18 mouse cellular contexts compared by ENCODE assay signal in the genomic region with DNA sequence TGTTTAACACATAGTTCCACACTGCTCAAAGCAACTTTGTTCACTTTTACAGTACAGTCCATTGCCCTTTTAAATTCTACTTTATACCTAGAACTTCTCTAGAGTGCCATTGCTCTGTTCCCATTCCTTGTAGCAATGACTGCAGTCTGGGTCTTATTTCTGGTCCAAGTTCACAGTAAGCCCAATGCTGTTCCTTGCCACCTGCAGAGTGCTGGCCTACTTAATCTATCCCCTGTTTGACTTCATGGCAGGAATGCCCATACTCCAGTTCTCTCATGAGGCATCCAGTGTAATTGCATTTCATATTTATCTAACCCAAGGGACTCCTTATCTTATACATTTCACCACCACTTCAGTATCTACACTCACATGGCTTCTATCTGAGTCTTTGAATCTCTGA.
DNase-seq lines count a peak whose midpoint lies in the region; ATAC-seq and TF ChIP-seq lines count a peak whose summit lies in the region.
"Had no signal": no experiment of that assay in that cellular context is flagged by ENCODE, and none has a peak within 500 bp of the region (broad histone marks: within the 10 kb centered on the region; RNA-seq: fewer than 3 reads in every experiment).

No protein-coding gene starts in this region.

- peak; percentile 52 for DNase-seq in cerebellum, adult 11 months
- DNase-seq in cerebellum, adult 2 months: peak; percentile 61 to 85
- DNase-seq in cerebellum, postnatal 10 days: peak; percentile 61 to 69
- DNase-seq in MN1 (ENCODE audit: low spot score): no peak
- DNase-seq in left cerebral cortex, postnatal 25 days (ENCODE audit: low spot score in 2 of 2): no peak
- DNase-seq: adrenal gland, adult 8-10 months; adrenal gland, postnatal 36 days; gastrocnemius, postnatal 10 days; heart, adult 2 months; kidney, adult 11 months; kidney, adult 9 months had no signal

- H3K27me3 ChIP-seq in cerebellum, adult 2 months (ENCODE audit: control insufficient read depth, insufficient read depth, low read length): no peaks in the 10 kb centered on the region
- H3K27me3 ChIP-seq: embryonic facial prominence, embryonic 12.5 days; forebrain, embryonic 12.5 days; heart, embryonic 15.5 days; hindbrain, embryonic 15.5 days had no signal

- TF ChIP-seq CTCF in cerebellum, adult 2 months (IDR thresholded peaks at IDR 0.05; ENCODE audit: borderline replicate concordance, insufficient read depth, low read depth, low read length): no peak

- H3K27ac ChIP-seq in cerebellum, adult 2 months (ENCODE audit: insufficient read depth, low read length): no peak overlapping the region
- H3K27ac ChIP-seq: embryonic facial prominence, embryonic 12.5 days; forebrain, embryonic 12.5 days; heart, adult 2 months; heart, embryonic 15.5 days; hindbrain, embryonic 10.5 days; hindbrain, embryonic 15.5 days had no signal

- intact Hi-C loops in left cerebral cortex, postnatal 25 days (cut with DNase I): no loop called here

- no peak for TF ChIP-seq POLR2A in cerebellum, adult 2 months (IDR thresholded peaks at IDR 0.05; ENCODE audit: borderline replicate concordance, insufficient read depth, low read length)

- peaks cover 11% of the 10 kb centered on the region; the same call in 1 of the 2 replicates for H3K4me1 ChIP-seq in cerebellum, adult 2 months (ENCODE audit: control insufficient read depth, insufficient read depth, low read length)
- H3K4me1 ChIP-seq: embryonic facial prominence, embryonic 12.5 days; hindbrain, embryonic 10.5 days; hindbrain, embryonic 15.5 days had no signal

- ATAC-seq in inflammation-experienced regulatory T-cells, adult 6 months: no peak
- ATAC-seq: forebrain, embryonic 16.5 days had no signal

- no peak overlapping the region for H3K4me3 ChIP-seq in cerebellum, adult 2 months (replicated peaks; ENCODE audit: insufficient read depth, low read depth, low read length)
- H3K4me3 ChIP-seq: embryonic facial prominence, embryonic 12.5 days; forebrain, embryonic 12.5 days; heart, adult 2 months; heart, embryonic 15.5 days; hindbrain, embryonic 10.5 days; hindbrain, embryonic 15.5 days had no signal

Comparison
In these comparisons a context has a peak if more than half of its experiments do, and no peak if none do; other contexts are left out.
1. DNase-seq: peak in cerebellum, adult 11 months (single experiment), cerebellum, adult 2 months (2 of 2) and cerebellum, postnatal 10 days (2 of 2); none in MN1 (single experiment) and left cerebral cortex, postnatal 25 days (0 of 2).